Mouse (Mus musculus) intestine, postnatal 0 days (tissue): ENCODE data around the gene Gm38392. TPM values are rescaled to one million over a fixed set of nuclear protein-coding genes. Genes with fewer than 3 reads are reported as not detected.

ENCODE experiments used
- ATAC-seq: fragments of 200-750 bp; cut with Nextera tagmentation; 2 replicates; pipeline ENCODE4 v1.8.0; 2017; ENCODE audit warnings: mild to moderate bottlenecking, moderate TSS enrichment, moderate library complexity
- H3K27ac ChIP-seq: fragments of 300-500 bp; sonication (generic); 2 replicates; pipeline ENCODE4 v1.5.1; 2014; ENCODE audit warnings: mild to moderate bottlenecking, low read depth, low read length, moderate library complexity
- H3K27me3 ChIP-seq: fragments of 300-500 bp; sonication (generic); replicated peaks from 2 replicates; pipeline ENCODE4 v1.6.1; 2014; ENCODE audit warnings: low read length, mixed read lengths; ENCODE audit not compliant: control insufficient read depth, insufficient read depth
- H3K36me3 ChIP-seq: fragments of 300-500 bp; sonication (generic); 2 replicates; pipeline ENCODE4 v1.6.1; 2014; ENCODE audit warnings: mild to moderate bottlenecking, moderate library complexity; ENCODE audit not compliant: control insufficient read depth, insufficient read depth
- H3K4me1 ChIP-seq: fragments of 300-500 bp; sonication (generic); replicated peaks from 2 replicates; pipeline ENCODE4 v1.6.1; 2014; ENCODE audit warnings: antibody characterized with exemption, low read length, mixed read lengths; ENCODE audit not compliant: control insufficient read depth, insufficient read depth
- H3K4me2 ChIP-seq: fragments of 300-500 bp; sonication (generic); replicated peaks from 2 replicates; pipeline ENCODE4 v1.6.1; 2014; ENCODE audit warnings: low read depth, mild to moderate bottlenecking, moderate library complexity
- H3K4me3 ChIP-seq: fragments of 300-500 bp; sonication (generic); 2 replicates; pipeline ENCODE4 v1.5.1; 2014; ENCODE audit warnings: low read depth, low read length
- H3K9ac ChIP-seq: fragments of 300-500 bp; sonication (generic); 2 replicates; pipeline ENCODE4 v1.6.1; 2014; ENCODE audit warnings: mild to moderate bottlenecking, low read depth, low read length
- H3K9me3 ChIP-seq: fragments of 300-500 bp; sonication (generic); 2 replicates; pipeline ENCODE4 v1.6.1; 2016; ENCODE audit warnings: mixed run types; ENCODE audit not compliant: control insufficient read depth
- CTCF ChIP-seq: sonication (generic); IDR thresholded peaks from 2 replicates; pipeline ENCODE4 v1.5.1; 2016; ENCODE audit warnings: low read depth, mild to moderate bottlenecking, control low read depth, antibody characterized with exemption, moderate library complexity
- WGBS: fragments of 180-500 bp; shearing (Covaris S2); extraction: QIAGEN DNeasy Blood & Tissue Kit; methylation state at CpG from one replicate; pipeline ENCODE4 v1.1.7; 2014; 5-methylcytosine and 5-hydroxymethylcytosine counted together
- polyA plus RNA-seq: library from polyadenylated mRNA; unstranded; fragments of >200 nt; fragmentation: Nextera tagmentation; extraction: Ambion mirVana; gene quantifications from 2 replicates; pipeline ENCODE4 v1.2.1, GENCODE M21; 2015

Gm38392 gene
- polyA plus RNA-seq, 1 experiment from 2014 or later: 0.13 TPM

GRCm38 (mm10) chr3:88331282-88331681, 44.3 kb upstream of the Gm38392 start:
- no peak for ATAC-seq
- WGBS: 38% methylated on average over 2 of the region's 2 CpGs

GRCm38 (mm10) chr3:88328956-88329355, 41.9 kb upstream of the Gm38392 start:
- WGBS: 50% methylated on average over 5 of the region's 5 CpGs
- H3K9ac ChIP-seq: no peak overlapping the region
- no peaks in the 10 kb centered on the region for H3K9me3 ChIP-seq
- no peak for ATAC-seq
- H3K36me3 ChIP-seq: peaks cover 26% of the 10 kb centered on the region
- no peak overlapping the region for H3K27ac ChIP-seq
- no peak overlapping the region for H3K4me3 ChIP-seq
- no peak for TF ChIP-seq CTCF
- no peaks in the 10 kb centered on the region for H3K4me1 ChIP-seq
- H3K27me3 ChIP-seq: no peaks in the 10 kb centered on the region
- no peak overlapping the region for H3K4me2 ChIP-seq

More at GRCm38 (mm10) chr3:88331282-88331681, 44.3 kb upstream of the Gm38392 start:
- no peaks in the 10 kb centered on the region for H3K27me3 ChIP-seq
- H3K4me3 ChIP-seq: no peak overlapping the region
- H3K27ac ChIP-seq: no peak overlapping the region
- no peak overlapping the region for H3K9ac ChIP-seq
- no peaks in the 10 kb centered on the region for H3K4me1 ChIP-seq
- no peak overlapping the region for H3K4me2 ChIP-seq
- no peaks in the 10 kb centered on the region for H3K9me3 ChIP-seq
- H3K36me3 ChIP-seq: peaks cover 26% of the 10 kb centered on the region
- TF ChIP-seq CTCF: peak; percentile 75

GRCm38 (mm10) chr3:88324951-88325405, 38.0 kb upstream of the Gm38392 start, which contains the start of gene Glmp:
Gene Glmp, plus strand, starts transcription at chr3:88325023.
- H3K4me3 ChIP-seq: peak within 1 kb of the TSS; percentile 71
- no peak for TF ChIP-seq CTCF
- no peaks in the 10 kb centered on the region for H3K9me3 ChIP-seq
- ATAC-seq: peak; percentile 61
- H3K4me1 ChIP-seq: no peaks in the 10 kb centered on the region
- peak within 1 kb of the TSS; percentile 60; the same call in 1 of the 2 replicates for H3K27ac ChIP-seq
- peaks cover 53% of the 10 kb centered on the region for H3K36me3 ChIP-seq
- H3K4me2 ChIP-seq: peak within 1 kb of the TSS; percentile 85
- H3K27me3 ChIP-seq: no peaks in the 10 kb centered on the region
- 0% methylated on average over 10 of the region's 10 CpGs for WGBS
- H3K9ac ChIP-seq: peak within 1 kb of the TSS; percentile 85

- Histone ChIP-seq H3K9ac (no peak overlapping the region), H3K27ac (no peak overlapping the region), H3K4me2 (no peak overlapping the region), H3K9me3 (no peaks in the 10 kb centered on the region), H3K4me3 (no peak overlapping the region), H3K36me3 (peaks cover 48% of the 10 kb centered on the region), H3K27me3 (no peaks in the 10 kb centered on the region), H3K4me1 (peaks cover 8% of the 10 kb centered on the region)
- WGBS: 39% methylated on average over 1 of the region's 1 CpGs
- ATAC-seq: no peak
- no peak for TF ChIP-seq CTCF
These were observed 12.2 kb upstream of the Gm38392 start for GRCm38 (mm10) chr3:88299172-88299571.

- Histone ChIP-seq H3K9ac (peak overlapping the region; percentile 59), H3K27ac (peak overlapping the region; percentile 76), H3K4me1 (peaks cover 8% of the 10 kb centered on the region), H3K27me3 (no peaks in the 10 kb centered on the region), H3K4me3 (peak overlapping the region; percentile 80), H3K9me3 (no peaks in the 10 kb centered on the region), H3K4me2 (peak overlapping the region; percentile 71), H3K36me3 (peaks cover 31% of the 10 kb centered on the region)
- TF ChIP-seq CTCF: no peak
- no peak for ATAC-seq
- WGBS: under 1% methylated on average over 30 of the region's 30 CpGs
These were observed 10.4 kb upstream of the Gm38392 start for GRCm38 (mm10) chr3:88297321-88297851.

GRCm38 (mm10) chr3:88296561-88297318, 9.7 kb upstream of the Gm38392 start, which contains the start of the genes Tsacc and Cct3:
Gene Tsacc, minus strand, starts transcription at chr3:88296999.
Gene Cct3, plus strand, starts transcription at chr3:88297116.
- peaks cover 8% of the 10 kb centered on the region for H3K4me1 ChIP-seq
- peaks cover 24% of the 10 kb centered on the region for H3K36me3 ChIP-seq
- peak; percentile 98 for ATAC-seq
- peak within 1 kb of the TSS; percentile 76 for H3K27ac ChIP-seq
- no peaks in the 10 kb centered on the region for H3K27me3 ChIP-seq
- H3K9me3 ChIP-seq: no peaks in the 10 kb centered on the region
- peak within 1 kb of the TSS; percentile 59 for H3K9ac ChIP-seq
- under 1% methylated on average over 44 of the region's 44 CpGs for WGBS
- peak within 1 kb of the TSS; percentile 71 for H3K4me2 ChIP-seq
- peak within 1 kb of the TSS; percentile 80 for H3K4me3 ChIP-seq
- peak; percentile 49 for TF ChIP-seq CTCF
